Mouse (Mus musculus): ENCODE data around the gene Rem2. TPM values are rescaled to one million over a fixed set of nuclear protein-coding genes. Genes with fewer than 3 reads are reported as not detected.

The Rem2 gene
- polyA plus RNA-seq, 1 experiment, result 0.30 TPM

GRCm38 (mm10) chr14:54516710-54517310, 40.9 kb downstream of the Rem2 start:
- Histone ChIP-seq H3K4me1 (peaks cover 51% of the 10 kb centered on the region), H3K9me3 (peaks cover 3% of the 10 kb centered on the region; the same call in 1 of the 2 replicates), H3K27me3 (replicated peaks) (no peaks in the 10 kb centered on the region), H3K4me3 (replicated peaks) (peak overlapping the region; percentile 98), H3K36me3 (replicated peaks; ENCODE audit: low read length) (peaks cover 39% of the 10 kb centered on the region)
- TF ChIP-seq FLI1 (IDR thresholded peaks at IDR 0.05; ENCODE audit: low read length) (no peak), GATA1 (IDR thresholded peaks at IDR 0.05; ENCODE audit: borderline replicate concordance, low read length) (no peak)

- H3K4me1 ChIP-seq, result peaks cover 40% of the 10 kb centered on the region
- peaks cover 16% of the 10 kb centered on the region for H3K27me3 ChIP-seq (replicated peaks)
- H3K9me3 ChIP-seq, result no peaks in the 10 kb centered on the region
- TF ChIP-seq GATA1 (IDR thresholded peaks at IDR 0.05; ENCODE audit: borderline replicate concordance, low read length), result no peak
- TF ChIP-seq FLI1 (IDR thresholded peaks at IDR 0.05; ENCODE audit: low read length), result no peak
- no peak overlapping the region for H3K4me3 ChIP-seq (replicated peaks)
- no peaks in the 10 kb centered on the region for H3K36me3 ChIP-seq (replicated peaks; ENCODE audit: low read length)
Measured at GRCm38 (mm10) chr14:54523600-54523999, 47.7 kb downstream of the Rem2 start.

GRCm38 (mm10) chr14:54527227-54528006, 51.5 kb downstream of the Rem2 start:
- H3K4me3 ChIP-seq (replicated peaks), result peak overlapping the region; percentile 83
- TF ChIP-seq FLI1 (IDR thresholded peaks at IDR 0.05; ENCODE audit: low read length) (no peak), GATA1 (IDR thresholded peaks at IDR 0.05; ENCODE audit: borderline replicate concordance, low read length) (no peak)
- peaks cover 17% of the 10 kb centered on the region for H3K27me3 ChIP-seq (replicated peaks)
- no peaks in the 10 kb centered on the region for H3K9me3 ChIP-seq
- H3K4me1 ChIP-seq, result peaks cover 23% of the 10 kb centered on the region
- H3K36me3 ChIP-seq (replicated peaks; ENCODE audit: low read length), result no peaks in the 10 kb centered on the region

DNA sequence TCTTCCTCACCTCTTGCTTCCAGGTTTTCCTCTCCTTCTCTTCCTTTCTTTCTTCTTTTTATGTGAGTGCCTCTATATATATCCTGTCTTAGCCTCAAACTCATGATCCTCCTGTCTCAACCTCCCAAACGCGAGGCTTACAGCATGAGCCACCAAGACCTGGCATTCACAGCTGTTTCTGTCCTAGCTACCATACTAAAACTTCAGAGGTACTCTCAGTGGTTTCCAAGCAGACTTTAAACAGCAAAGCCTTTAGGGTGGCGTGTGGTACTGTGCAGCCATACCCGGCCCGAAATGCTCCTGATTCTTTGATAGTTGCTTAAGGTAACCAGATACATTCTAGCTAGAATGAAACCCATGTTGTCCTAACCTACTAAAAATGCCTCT, 52.1 kb downstream of the Rem2 start:
- peaks cover 23% of the 10 kb centered on the region for H3K4me1 ChIP-seq
- TF ChIP-seq GATA1 (IDR thresholded peaks at IDR 0.05; ENCODE audit: borderline replicate concordance, low read length), result no peak
- TF ChIP-seq FLI1 (IDR thresholded peaks at IDR 0.05; ENCODE audit: low read length), result no peak
- H3K4me3 ChIP-seq (replicated peaks), result peak overlapping the region; percentile 77
- H3K36me3 ChIP-seq (replicated peaks; ENCODE audit: low read length), result no peaks in the 10 kb centered on the region
- peaks cover 17% of the 10 kb centered on the region for H3K27me3 ChIP-seq (replicated peaks)
- no peaks in the 10 kb centered on the region for H3K9me3 ChIP-seq

- peak overlapping the region; percentile 34 for H3K4me3 ChIP-seq (replicated peaks)
- peaks cover 23% of the 10 kb centered on the region for H3K4me1 ChIP-seq
- no peaks in the 10 kb centered on the region for H3K9me3 ChIP-seq
- TF ChIP-seq FLI1 (IDR thresholded peaks at IDR 0.05; ENCODE audit: low read length) (no peak), GATA1 (IDR thresholded peaks at IDR 0.05; ENCODE audit: borderline replicate concordance, low read length) (no peak)
- peaks cover 17% of the 10 kb centered on the region for H3K27me3 ChIP-seq (replicated peaks)
- H3K36me3 ChIP-seq (replicated peaks; ENCODE audit: low read length), result no peaks in the 10 kb centered on the region
Measured at GRCm38 (mm10) chr14:54528446-54529111, 52.7 kb downstream of the Rem2 start.

Other genes starting within 250 kb of the Rem2 start
- 15.0 and 54.8 TPM in 2 replicates for gene Dad1, start 222.0 kb upstream of the Rem2 start, polyA plus RNA-seq (2012; ENCODE audit: insufficient read depth, low replicate concordance)
- gene Abhd4, start 221.9 kb upstream of the Rem2 start, polyA plus RNA-seq (2012; ENCODE audit: insufficient read depth, low replicate concordance), result 17.3 and 19.7 TPM in 2 replicates
- gene Olfr49, start 191.2 kb upstream of the Rem2 start, polyA plus RNA-seq (2012; ENCODE audit: insufficient read depth, low replicate concordance), result not detected in 2 replicates
- 42.4 and 55.2 TPM in 2 replicates for gene Oxa1l, start 115.3 kb upstream of the Rem2 start, polyA plus RNA-seq (2012; ENCODE audit: insufficient read depth, low replicate concordance)
- 1.6 TPM in 1 of 2 replicates, not detected in the other for gene Slc7a7, start 58.3 kb upstream of the Rem2 start, polyA plus RNA-seq (2012; ENCODE audit: insufficient read depth, low replicate concordance)
- 822 and 954 TPM in 2 replicates for gene Mrpl52, start 49.2 kb upstream of the Rem2 start, polyA plus RNA-seq (2012; ENCODE audit: insufficient read depth, low replicate concordance)
- gene Mmp14, start 44.5 kb upstream of the Rem2 start, polyA plus RNA-seq (2012; ENCODE audit: insufficient read depth, low replicate concordance), result 2.3 and 20.3 TPM in 2 replicates
- gene Lrp10, start 12.0 kb upstream of the Rem2 start, polyA plus RNA-seq (2012; ENCODE audit: insufficient read depth, low replicate concordance), result 312 and 469 TPM in 2 replicates
- 45.3 and 47.2 TPM in 2 replicates for gene Prmt5, start 41.4 kb downstream of the Rem2 start, polyA plus RNA-seq (2012; ENCODE audit: insufficient read depth, low replicate concordance)
- gene Haus4, start 78.5 kb downstream of the Rem2 start, polyA plus RNA-seq (2012; ENCODE audit: insufficient read depth, low replicate concordance), result 1.1 and 21.3 TPM in 2 replicates
- gene Ajuba, start 101.5 kb downstream of the Rem2 start, polyA plus RNA-seq (2012; ENCODE audit: insufficient read depth, low replicate concordance), result 1.0 and 2.6 TPM in 2 replicates
- gene 4931414P19Rik, start 129.9 kb downstream of the Rem2 start, polyA plus RNA-seq (2012; ENCODE audit: insufficient read depth, low replicate concordance), result 13.3 and 53.7 TPM in 2 replicates
- 120 and 327 TPM in 2 replicates for gene Psmb5, start 141.9 kb downstream of the Rem2 start, polyA plus RNA-seq (2012; ENCODE audit: insufficient read depth, low replicate concordance)
- gene Psmb11, start 145.3 kb downstream of the Rem2 start, polyA plus RNA-seq (2012; ENCODE audit: insufficient read depth, low replicate concordance), result not detected in 2 replicates
- not detected in 2 replicates for gene Gm17606, start 164.9 kb downstream of the Rem2 start, polyA plus RNA-seq (2012; ENCODE audit: insufficient read depth, low replicate concordance)
- gene Cdh24, start 165.3 kb downstream of the Rem2 start, polyA plus RNA-seq (2012; ENCODE audit: insufficient read depth, low replicate concordance), result 2.7 and 5.5 TPM in 2 replicates
- gene 1700123O20Rik, start 210.1 kb downstream of the Rem2 start, polyA plus RNA-seq (2012; ENCODE audit: insufficient read depth, low replicate concordance), result 28.9 and 131 TPM in 2 replicates
- 85.2 and 218 TPM in 2 replicates for gene Acin1, start 210.8 kb downstream of the Rem2 start, polyA plus RNA-seq (2012; ENCODE audit: insufficient read depth, low replicate concordance)
- gene Gm29776, start 222.7 kb downstream of the Rem2 start, polyA plus RNA-seq (2012; ENCODE audit: insufficient read depth, low replicate concordance), result not detected in 2 replicates
- gene Cebpe, start 236.1 kb downstream of the Rem2 start, polyA plus RNA-seq (2012; ENCODE audit: insufficient read depth, low replicate concordance), result 17.3 TPM in 1 of 2 replicates, not detected in the other